Mouse (Mus musculus): ENCODE results near the gene Aph1a.

DNA sequence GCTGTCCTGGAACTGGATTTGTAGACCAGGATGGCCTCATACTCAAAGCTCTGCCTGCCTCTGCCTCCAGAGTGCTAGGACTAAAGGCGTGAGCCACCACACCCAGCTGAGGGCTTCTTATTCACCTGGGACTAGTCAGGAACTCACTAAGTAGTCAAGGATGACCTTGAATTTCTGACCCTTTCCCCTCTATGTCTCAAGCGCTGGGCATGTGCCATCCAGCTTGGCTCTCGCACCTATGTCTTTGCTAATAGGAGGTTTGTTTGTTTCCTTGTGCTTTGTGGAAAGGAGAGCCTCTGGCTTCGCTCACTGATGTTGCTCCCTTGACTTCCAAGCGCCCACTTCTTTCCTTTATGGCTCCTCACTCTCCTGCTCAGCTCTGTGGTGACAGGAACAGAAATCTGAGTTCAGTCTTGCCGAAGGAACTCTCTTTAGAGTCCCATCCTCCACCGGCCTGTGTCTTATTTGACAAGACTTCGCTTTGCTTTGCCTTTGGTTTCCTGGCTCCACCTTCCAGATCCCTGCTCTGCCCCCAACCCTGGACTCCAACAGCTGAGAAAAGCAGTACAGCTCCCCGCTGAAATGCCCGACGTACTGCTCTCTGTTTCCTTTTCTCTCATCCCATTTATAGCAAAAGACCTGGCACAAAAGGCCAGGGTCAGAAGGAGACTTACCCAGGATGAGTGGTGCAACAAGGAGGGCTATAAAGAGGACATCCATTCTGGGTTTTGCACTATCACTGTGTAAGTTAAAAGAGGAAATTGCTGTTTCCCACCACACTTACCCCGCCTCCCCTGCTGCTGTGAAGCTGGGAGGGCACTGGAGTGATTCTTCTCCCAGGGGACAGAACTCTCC is 2.3 kb upstream of the Aph1a start, which contains the start of gene BC028528:
- TF ChIP-seq POLR2A (IDR thresholded peaks at IDR 0.05; ENCODE audit: insufficient read length, low read depth): no peak
- TF ChIP-seq MAX (IDR thresholded peaks at IDR 0.05; ENCODE audit: low read depth): no peak
- no peak for TF ChIP-seq POLR2AphosphoS2 (IDR thresholded peaks at IDR 0.05; ENCODE audit: insufficient read length, low read depth)
- TF ChIP-seq MYOG (IDR thresholded peaks at IDR 0.05; ENCODE audit: control insufficient read depth in 1 of 3, insufficient read depth in 1 of 3, insufficient read length in 2 of 3, low read depth in 2 of 3): no peak
- TF ChIP-seq USF1 (IDR thresholded peaks at IDR 0.05; ENCODE audit: low read depth): no peak
- no peak for TF ChIP-seq E2F4 (IDR thresholded peaks at IDR 0.05; ENCODE audit: insufficient read depth)
- no peak for TF ChIP-seq MYOD1 (IDR thresholded peaks at IDR 0.05; ENCODE audit: control insufficient read depth in 1 of 3, insufficient read length in 2 of 3, low read depth in 2 of 3)
